Mouse (Mus musculus): ENCODE results near the gene Arhgap17. TPM values are rescaled to one million over a fixed set of nuclear protein-coding genes. Genes with fewer than 3 reads are reported as not detected.

The Arhgap17 gene
- total and polyA plus RNA-seq, 3 experiments: 6.7 to 56.1 (median 7.4) TPM

DNA sequence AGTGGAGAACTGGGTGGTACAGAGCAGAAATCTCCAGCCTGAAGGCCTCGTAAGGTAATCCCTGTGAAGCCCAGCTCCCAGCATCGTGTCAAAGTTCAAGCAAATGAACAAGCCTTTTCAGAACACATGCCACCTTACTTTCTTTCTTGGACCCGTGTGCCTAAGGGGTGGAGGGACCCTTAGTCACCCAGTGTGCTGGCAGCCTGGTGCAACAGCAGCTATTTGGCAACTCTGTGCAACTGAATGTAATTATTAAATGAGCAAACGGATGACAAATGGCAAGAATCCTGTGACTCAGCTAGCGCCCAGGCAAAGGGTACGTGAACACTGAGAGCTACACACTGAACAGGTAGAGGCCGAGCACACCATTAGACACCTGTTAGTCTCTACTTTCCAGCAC, 75.8 kb downstream of the Arhgap17 start:
- no peaks in the 10 kb centered on the region for H3K9me3 ChIP-seq (replicated peaks; ENCODE audit: low read length)
- H3K27me3 ChIP-seq (replicated peaks): no peaks in the 10 kb centered on the region
- no peak overlapping the region for H3K27ac ChIP-seq (ENCODE audit: insufficient read depth, low read depth)
- H3K4me1 ChIP-seq (ENCODE audit: control insufficient read depth in 1 of 2, insufficient read depth in 2 of 2): peaks cover 0 to 20% of the 10 kb centered on the region in 2 experiments; a peak in 2 of 4 replicates
- no peak for DNase-seq (ENCODE audit: extremely low read depth)
- H3K79me2 ChIP-seq (replicated peaks; ENCODE audit: control insufficient read depth, extremely low read depth, insufficient read depth, poor library complexity, severe bottlenecking): no peaks in the 10 kb centered on the region; the same call in 1 of the 2 replicates
- dilution Hi-C loops (cut with MboI; ENCODE audit: extremely low pct_ligation_motif_present, extremely low pct_unique_long_range_greater_than_20kb, low sequenced_read_pairs): no loop called here
- H3K4me3 ChIP-seq (replicated peaks in 1 of 3; ENCODE audit: low read depth in 2 of 3, low read length in 2 of 3, poor library complexity in 1 of 3): no peak overlapping the region
- in situ Hi-C loops (cut with MboI; ENCODE audit: low pct_ligation_motif_present, low pct_unique_long_range_greater_than_20kb, low sequenced_read_pairs): no loop called here
- no peak overlapping the region for H3K9ac ChIP-seq (ENCODE audit: insufficient read depth, low read depth)
- no peak for TF ChIP-seq CHD2 (IDR thresholded peaks at IDR 0.05; ENCODE audit: low read length)
- TF ChIP-seq SMC3 (IDR thresholded peaks at IDR 0.05; ENCODE audit: low read depth, low read length): no peak
- peaks cover 56 to 98% of the 10 kb centered on the region in 2 experiments for H3K36me3 ChIP-seq (replicated peaks in 1 of 2; ENCODE audit: control insufficient read depth in 1 of 2, insufficient read depth in 1 of 2, low read length in 1 of 2)
- H3K4me2 ChIP-seq (ENCODE audit: insufficient read depth, low read depth, poor library complexity, severe bottlenecking): no peak overlapping the region

DNA sequence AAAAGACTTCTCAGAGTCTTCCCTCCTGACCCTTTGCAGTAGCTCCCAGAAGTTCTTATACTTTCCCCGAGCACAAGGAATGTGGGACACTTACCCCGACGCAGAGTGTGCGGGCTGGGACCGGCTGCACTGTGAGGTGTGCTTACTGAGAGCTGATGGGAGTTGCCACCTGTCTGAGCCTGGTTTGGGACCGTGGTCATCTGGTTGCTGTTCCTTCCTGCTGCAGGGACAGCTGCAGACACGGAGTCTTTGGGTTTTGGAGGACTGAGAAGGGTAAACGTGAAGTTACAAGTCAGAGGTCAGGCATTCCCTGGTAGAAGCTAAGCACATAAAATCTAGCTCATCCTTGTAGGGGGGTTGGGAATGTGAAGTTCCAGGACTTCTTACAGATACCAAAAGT, 77.8 kb downstream of the Arhgap17 start:
- in situ Hi-C loops (cut with MboI; ENCODE audit: low pct_ligation_motif_present, low pct_unique_long_range_greater_than_20kb, low sequenced_read_pairs) (no loop called here), dilution Hi-C loops (cut with MboI; ENCODE audit: extremely low pct_ligation_motif_present, extremely low pct_unique_long_range_greater_than_20kb, low sequenced_read_pairs) (no loop called here)
- Histone ChIP-seq H3K9me3 (replicated peaks; ENCODE audit: low read length) (no peaks in the 10 kb centered on the region), H3K4me3 (replicated peaks in 1 of 3; ENCODE audit: low read depth in 2 of 3, low read length in 2 of 3, poor library complexity in 1 of 3) (no peak overlapping the region), H3K27ac (ENCODE audit: insufficient read depth, low read depth) (no peak overlapping the region), H3K4me1 (ENCODE audit: control insufficient read depth in 1 of 2, insufficient read depth in 2 of 2) (peaks cover 0 to 20% of the 10 kb centered on the region in 2 experiments; a peak in 2 of 4 replicates), H3K27me3 (replicated peaks) (no peaks in the 10 kb centered on the region), H3K79me2 (replicated peaks; ENCODE audit: control insufficient read depth, extremely low read depth, insufficient read depth, poor library complexity, severe bottlenecking) (no peaks in the 10 kb centered on the region; the same call in 1 of the 2 replicates), H3K36me3 (replicated peaks in 1 of 2; ENCODE audit: control insufficient read depth in 1 of 2, insufficient read depth in 1 of 2, low read length in 1 of 2) (peaks cover 58 to 98% of the 10 kb centered on the region in 2 experiments), H3K4me2 (ENCODE audit: insufficient read depth, low read depth, poor library complexity, severe bottlenecking) (no peak overlapping the region), H3K9ac (ENCODE audit: insufficient read depth, low read depth) (no peak overlapping the region)
- DNase-seq (ENCODE audit: extremely low read depth): no peak
- TF ChIP-seq E2F4 (IDR thresholded peaks at IDR 0.05; ENCODE audit: insufficient replicate concordance, low read depth, low read length) (no peak), PAX5 (IDR thresholded peaks at IDR 0.05; ENCODE audit: low read length) (no peak)

DNA sequence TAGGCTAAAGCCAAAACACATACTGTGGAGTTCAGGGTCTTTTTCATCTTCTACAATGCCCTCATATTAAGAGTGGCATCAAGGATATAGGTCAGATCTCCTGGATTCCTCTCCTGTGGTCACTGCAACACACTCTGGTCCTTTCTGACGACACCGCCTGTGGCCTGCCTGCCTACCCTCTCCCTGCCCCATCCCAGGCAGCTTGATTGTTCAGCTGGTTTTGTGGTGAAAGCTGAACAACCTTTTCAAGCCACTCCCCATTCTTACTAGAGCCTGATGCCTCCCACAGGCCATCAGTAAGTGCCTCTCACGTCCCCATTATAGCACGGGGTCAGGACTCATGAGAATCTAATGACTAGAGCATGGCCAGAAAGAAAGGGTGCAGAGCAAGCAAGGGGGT, 80.5 kb downstream of the Arhgap17 start:
- TF ChIP-seq POLR2A (IDR thresholded peaks at IDR 0.05; ENCODE audit: low read depth, low read length) (no peak), ZC3H11A (IDR thresholded peaks at IDR 0.05; ENCODE audit: low read depth, low read length) (no peak), JUN (IDR thresholded peaks at IDR 0.05; ENCODE audit: insufficient read depth, low read depth, low read length) (no peak), UBTF (IDR thresholded peaks at IDR 0.05; ENCODE audit: low read depth, low read length) (no peak), ZNF384 (IDR thresholded peaks at IDR 0.05; ENCODE audit: low read depth, low read length) (no peak), ZMIZ1 (IDR thresholded peaks at IDR 0.05; ENCODE audit: low read depth, low read length) (no peak), TCF12 (IDR thresholded peaks at IDR 0.05; ENCODE audit: low read depth, low read length) (no peak), PAX5 (IDR thresholded peaks at IDR 0.05; ENCODE audit: low read length) (no peak), ZKSCAN1 (IDR thresholded peaks at IDR 0.05; ENCODE audit: borderline replicate concordance, low read depth, low read length) (no peak)
- H3K27me3 ChIP-seq (replicated peaks): no peaks in the 10 kb centered on the region
- H3K9me3 ChIP-seq (replicated peaks; ENCODE audit: low read length): no peaks in the 10 kb centered on the region
- in situ Hi-C loops (cut with MboI; ENCODE audit: low pct_ligation_motif_present, low pct_unique_long_range_greater_than_20kb, low sequenced_read_pairs): no loop called here
- no peaks in the 10 kb centered on the region; the same call in 1 of the 2 replicates for H3K79me2 ChIP-seq (replicated peaks; ENCODE audit: control insufficient read depth, extremely low read depth, insufficient read depth, poor library complexity, severe bottlenecking)
- H3K9ac ChIP-seq (ENCODE audit: insufficient read depth, low read depth): no peak overlapping the region
- no peak overlapping the region for H3K27ac ChIP-seq (ENCODE audit: insufficient read depth, low read depth)
- H3K4me3 ChIP-seq (replicated peaks in 1 of 3; ENCODE audit: low read depth in 2 of 3, low read length in 2 of 3, poor library complexity in 1 of 3): no peak overlapping the region
- peaks cover 59 to 97% of the 10 kb centered on the region in 2 experiments for H3K36me3 ChIP-seq (replicated peaks in 1 of 2; ENCODE audit: control insufficient read depth in 1 of 2, insufficient read depth in 1 of 2, low read length in 1 of 2)
- dilution Hi-C loops (cut with MboI; ENCODE audit: extremely low pct_ligation_motif_present, extremely low pct_unique_long_range_greater_than_20kb, low sequenced_read_pairs): no loop called here
- no peak for DNase-seq (ENCODE audit: extremely low read depth)
- no peak overlapping the region for H3K4me2 ChIP-seq (ENCODE audit: insufficient read depth, low read depth, poor library complexity, severe bottlenecking)
- H3K4me1 ChIP-seq (ENCODE audit: control insufficient read depth in 1 of 2, insufficient read depth in 2 of 2): peaks cover 0 to 20% of the 10 kb centered on the region in 2 experiments; a peak in 2 of 4 replicates

All from CH12.LX (cell line).